Mouse (Mus musculus): ENCODE measurements around the gene Dennd1b.

- TF ChIP-seq CTCF (IDR thresholded peaks at IDR 0.05; ENCODE audit: extremely low read depth, insufficient read depth, insufficient read length, insufficient replicate concordance), result no peak
- no peak for TF ChIP-seq POLR2A (IDR thresholded peaks at IDR 0.05; ENCODE audit: low read depth, low read length)
Measured at GRCm38 (mm10) chr1:138954978-138955377, 8.3 kb upstream of the Dennd1b start.
